Mouse (Mus musculus) neural tube, embryonic 14.5 days (tissue): ENCODE results near the gene Wdr6. TPM values are rescaled to one million over a fixed set of nuclear protein-coding genes. Genes with fewer than 3 reads are reported as not detected.
A peak's percentile ranks its signal among the peaks of the same experiment; 100 is the strongest.

Experiments
- ATAC-seq: fragments of 200-750 bp; cut with Nextera tagmentation; 2 replicates; pipeline ENCODE4 v1.8.0; 2017; ENCODE audit warnings: low read depth, mild to moderate bottlenecking, moderate TSS enrichment, moderate library complexity
- H3K27ac ChIP-seq: fragments of 300-500 bp; sonication (generic); 2 replicates; pipeline ENCODE4 v1.5.1; 2014; ENCODE audit warnings: low read depth, mild to moderate bottlenecking, control low read depth, low read length, moderate library complexity, mixed read lengths
- H3K27me3 ChIP-seq: fragments of 300-500 bp; sonication (generic); 2 replicates; pipeline ENCODE4 v1.6.1; 2014; ENCODE audit warnings: low read length; ENCODE audit not compliant: control insufficient read depth, insufficient read depth
- H3K36me3 ChIP-seq: fragments of 300-500 bp; sonication (generic); 2 replicates; pipeline ENCODE4 v1.6.1; 2014; ENCODE audit warnings: low read length, mixed read lengths; ENCODE audit not compliant: control insufficient read depth, insufficient read depth
- H3K4me1 ChIP-seq: fragments of 300-500 bp; sonication (generic); 2 replicates; pipeline ENCODE4 v1.6.1; 2014; ENCODE audit warnings: low read length; ENCODE audit not compliant: control insufficient read depth, insufficient read depth
- H3K4me2 ChIP-seq: fragments of 300-500 bp; sonication (generic); 2 replicates; pipeline ENCODE4 v1.6.1; 2014; ENCODE audit warnings: mild to moderate bottlenecking, low read depth, low read length, control low read depth
- H3K4me3 ChIP-seq: fragments of 300-500 bp; sonication (generic); 2 replicates; pipeline ENCODE4 v1.5.1; 2014; ENCODE audit warnings: low read depth, low read length, control low read depth, mixed read lengths
- H3K9ac ChIP-seq: fragments of 300-500 bp; sonication (generic); replicated peaks from 2 replicates; pipeline ENCODE4 v1.6.1; 2014; ENCODE audit warnings: low read depth, mild to moderate bottlenecking, control low read depth, low read length, mixed read lengths
- H3K9me3 ChIP-seq: fragments of 300-500 bp; sonication (generic); 2 replicates; pipeline ENCODE4 v1.6.1; 2016; ENCODE audit warnings: low read length; ENCODE audit not compliant: control insufficient read depth
- WGBS: fragments of 180-500 bp; shearing (Covaris S2); extraction: QIAGEN DNeasy Blood & Tissue Kit; methylation state at CpG from one replicate; pipeline ENCODE4 v1.1.7; 2014; 5-methylcytosine and 5-hydroxymethylcytosine counted together
- polyA plus RNA-seq: library from polyadenylated mRNA; unstranded; fragments of >200 nt; fragmentation: Nextera tagmentation; extraction: Ambion mirVana; gene quantifications from 2 replicates; pipeline ENCODE4 v1.2.1, GENCODE M21; 2014

The Wdr6 gene
- polyA plus RNA-seq, 1 experiment from 2014 or later = 206 TPM

DNA sequence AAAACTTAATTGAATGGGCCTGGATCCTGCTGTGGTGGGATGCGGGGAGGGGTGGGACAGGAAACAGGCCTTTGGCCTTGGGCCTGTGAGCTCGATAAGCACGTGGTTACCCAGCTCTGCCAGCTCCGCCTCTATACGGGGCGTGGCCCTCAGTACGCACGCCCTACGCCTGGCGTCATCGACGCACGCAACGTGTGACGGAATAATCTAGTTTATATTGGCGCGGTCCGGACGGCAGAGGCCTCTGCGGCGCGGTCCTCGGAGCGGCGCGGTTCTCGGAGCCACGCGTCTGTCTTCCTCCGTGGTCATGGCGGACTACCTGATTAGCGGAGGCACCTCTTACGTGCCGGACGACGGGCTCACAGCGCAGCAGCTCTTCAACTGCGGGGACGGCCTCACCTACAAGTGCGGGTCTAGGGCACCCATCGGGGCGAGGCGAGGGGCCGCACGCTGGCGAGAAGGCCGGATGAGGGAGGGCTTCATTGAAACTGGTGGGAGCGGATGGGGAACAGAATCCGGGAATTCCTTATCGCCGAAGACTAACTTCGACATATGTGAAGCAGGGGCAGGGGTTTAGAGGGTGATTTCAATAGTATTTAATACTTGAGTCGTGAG is 18.2 kb downstream of the Wdr6 start, which contains the start of gene Impdh2:
Impdh2 (plus strand) TSS at position 60 of the 615 bp plus-strand sequence.
- peak within 1 kb of the TSS; percentile 92 for H3K4me2 ChIP-seq
- peaks cover 46% of the 10 kb centered on the region for H3K36me3 ChIP-seq
- H3K9me3 ChIP-seq = no peaks in the 10 kb centered on the region
- H3K4me3 ChIP-seq = peak within 1 kb of the TSS; percentile 54
- ATAC-seq = peak; percentile 98
- peak within 1 kb of the TSS; percentile 74 for H3K27ac ChIP-seq
- H3K27me3 ChIP-seq = no peaks in the 10 kb centered on the region
- H3K4me1 ChIP-seq = no peaks in the 10 kb centered on the region; the same call in 1 of the 2 replicates
- under 1% methylated on average over 51 of the region's 53 CpGs for WGBS
- H3K9ac ChIP-seq = peak within 1 kb of the TSS; percentile 72

DNA sequence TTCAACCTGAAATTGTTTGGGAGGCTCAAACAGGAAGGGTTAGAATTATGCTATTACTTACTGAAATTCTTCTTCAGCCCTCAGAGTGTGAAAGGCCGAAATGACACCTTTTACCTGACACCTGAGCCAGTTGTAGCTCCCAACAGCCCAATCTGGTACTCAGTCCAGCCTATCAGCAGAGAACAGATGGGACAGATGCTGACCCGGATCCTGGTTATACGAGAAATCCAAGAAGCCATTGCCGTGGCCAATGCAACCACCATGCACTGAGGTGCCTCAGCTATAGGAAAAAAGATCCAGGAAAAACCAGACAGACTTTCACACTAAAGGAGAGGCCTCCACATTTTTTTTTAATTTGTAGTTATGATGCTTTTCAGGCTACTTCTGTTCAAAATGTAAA is 19.4 kb downstream of the Wdr6 start:
- no peak overlapping the region for H3K4me3 ChIP-seq
- H3K27me3 ChIP-seq = no peaks in the 10 kb centered on the region
- WGBS = 86% methylated on average over 4 of the region's 4 CpGs
- no peaks in the 10 kb centered on the region for H3K9me3 ChIP-seq
- no peak overlapping the region for H3K27ac ChIP-seq
- ATAC-seq = no peak
- H3K36me3 ChIP-seq = peaks cover 46% of the 10 kb centered on the region
- no peak overlapping the region for H3K9ac ChIP-seq
- H3K4me1 ChIP-seq = no peaks in the 10 kb centered on the region; the same call in 1 of the 2 replicates
- H3K4me2 ChIP-seq = no peak overlapping the region

DNA sequence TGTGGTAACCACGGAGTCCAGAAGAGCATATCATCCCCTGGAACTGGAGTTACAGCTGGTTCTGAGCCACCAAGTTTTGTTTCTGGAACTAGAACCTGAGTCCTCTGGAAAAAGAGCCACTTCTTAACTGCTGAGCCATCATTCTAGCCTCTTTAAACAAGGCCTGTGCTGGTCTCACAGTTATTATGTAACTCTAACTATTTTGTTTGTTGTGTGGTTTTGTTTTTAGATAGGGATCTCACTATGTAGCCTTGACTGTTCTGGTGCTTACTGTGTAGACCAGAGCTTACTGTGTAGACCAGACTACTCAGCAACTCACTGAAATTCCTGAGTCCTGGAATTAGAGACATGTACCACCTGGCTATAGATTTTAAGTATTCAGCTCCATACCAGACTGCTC is 31.7 kb downstream of the Wdr6 start:
- H3K4me1 ChIP-seq = no peaks in the 10 kb centered on the region
- no peak overlapping the region for H3K4me3 ChIP-seq
- H3K27me3 ChIP-seq = no peaks in the 10 kb centered on the region
- H3K9me3 ChIP-seq = no peaks in the 10 kb centered on the region
- no peak overlapping the region for H3K27ac ChIP-seq
- no peak for ATAC-seq
- H3K9ac ChIP-seq = no peak overlapping the region
- H3K4me2 ChIP-seq = no peak overlapping the region
- WGBS = 93% methylated on average over 1 of the region's 1 CpGs
- peaks cover 33% of the 10 kb centered on the region for H3K36me3 ChIP-seq

DNA sequence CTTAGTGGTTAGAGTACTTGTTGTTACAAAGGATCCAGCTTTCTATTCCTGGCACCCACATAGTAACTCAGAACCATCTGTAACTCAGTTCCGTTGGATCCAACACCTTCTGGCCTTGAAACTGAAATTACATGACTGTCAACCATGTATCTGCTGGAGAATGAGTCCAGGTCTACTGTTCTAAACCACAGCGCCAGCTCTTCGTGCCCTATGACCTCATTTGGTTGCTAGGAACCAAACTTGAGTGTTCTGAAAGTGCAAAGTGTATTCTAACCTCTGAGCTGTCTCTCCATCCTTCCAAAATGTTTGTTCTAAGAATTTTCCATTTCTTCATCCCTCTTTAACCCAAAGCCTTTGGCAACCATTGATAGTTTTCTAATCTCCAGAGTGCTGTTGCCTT is 32.6 kb downstream of the Wdr6 start:
- Histone ChIP-seq H3K9me3 (no peaks in the 10 kb centered on the region), H3K4me2 (no peak overlapping the region), H3K4me3 (no peak overlapping the region), H3K27me3 (no peaks in the 10 kb centered on the region), H3K4me1 (no peaks in the 10 kb centered on the region), H3K27ac (no peak overlapping the region), H3K9ac (no peak overlapping the region), H3K36me3 (peaks cover 35% of the 10 kb centered on the region)
- no peak for ATAC-seq
- WGBS = 98% methylated on average over 3 of the region's 3 CpGs

DNA sequence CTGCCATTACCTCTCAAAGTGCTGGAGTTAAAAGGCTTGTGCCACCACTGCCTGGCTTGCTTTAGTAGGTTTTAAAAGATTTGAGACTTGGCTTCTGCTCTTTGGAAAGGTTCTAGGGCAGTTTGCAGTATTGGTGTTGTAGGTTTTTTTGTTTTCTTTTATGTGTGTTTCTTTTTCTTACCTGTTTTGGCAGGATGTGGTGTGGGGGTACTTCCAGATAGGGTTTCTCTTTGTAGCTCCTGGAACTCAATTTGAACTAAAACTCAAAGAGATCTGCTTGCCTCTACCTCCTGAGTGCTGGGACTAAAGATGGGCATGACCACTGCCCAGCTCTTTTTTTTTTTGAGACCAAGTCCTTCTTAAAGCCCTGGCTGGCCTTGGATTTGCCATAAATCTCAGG is 37.7 kb downstream of the Wdr6 start:
- H3K4me1 ChIP-seq = no peaks in the 10 kb centered on the region
- H3K27me3 ChIP-seq = no peaks in the 10 kb centered on the region
- H3K27ac ChIP-seq = no peak overlapping the region
- peaks cover 43% of the 10 kb centered on the region for H3K36me3 ChIP-seq
- H3K9me3 ChIP-seq = no peaks in the 10 kb centered on the region
- no peak overlapping the region for H3K9ac ChIP-seq
- H3K4me3 ChIP-seq = no peak overlapping the region
- ATAC-seq = no peak
- no peak overlapping the region for H3K4me2 ChIP-seq

DNA sequence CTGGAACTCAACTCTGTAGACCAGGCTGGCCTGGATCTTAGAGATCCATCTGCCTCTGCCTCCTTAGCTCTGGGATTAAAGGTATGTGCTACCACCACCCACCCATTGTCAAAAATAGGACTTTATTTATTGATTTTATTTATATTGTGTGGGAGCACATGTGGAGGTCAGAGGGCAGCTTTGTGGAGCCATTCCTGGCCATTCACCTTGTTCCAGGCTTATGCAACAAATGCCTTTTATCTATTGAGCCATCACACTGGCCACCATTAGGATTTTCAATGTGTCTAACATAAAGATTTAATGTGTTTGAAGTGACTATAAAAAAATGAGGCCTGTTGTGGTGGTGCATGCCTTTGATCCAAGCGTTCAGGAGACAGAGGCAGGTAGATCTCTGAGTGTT is 47.0 kb downstream of the Wdr6 start:
- Histone ChIP-seq H3K4me1 (no peaks in the 10 kb centered on the region), H3K4me3 (no peak overlapping the region), H3K4me2 (no peak overlapping the region), H3K9me3 (no peaks in the 10 kb centered on the region), H3K27ac (no peak overlapping the region), H3K27me3 (no peaks in the 10 kb centered on the region), H3K36me3 (peaks cover 69% of the 10 kb centered on the region), H3K9ac (no peak overlapping the region)
- 98% methylated on average over 1 of the region's 1 CpGs for WGBS
- no peak for ATAC-seq

DNA sequence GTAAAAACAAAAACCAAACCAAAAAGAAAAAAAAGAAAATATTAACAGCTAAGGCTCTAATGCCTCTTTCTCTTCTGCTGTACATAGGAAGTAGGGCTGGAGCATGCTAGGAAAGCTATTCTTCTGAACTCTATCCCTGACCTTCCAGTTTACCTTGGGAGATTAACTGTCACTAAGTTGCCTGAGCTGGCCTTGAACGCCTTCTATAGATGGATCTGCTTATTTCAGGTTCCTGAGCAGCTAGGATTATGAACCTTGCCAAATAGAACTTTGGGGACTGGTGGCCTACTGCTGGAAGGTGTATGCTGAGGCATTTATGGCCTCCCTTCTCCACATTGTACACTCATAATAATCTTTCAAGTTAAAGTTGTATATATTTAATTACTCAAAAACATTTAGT is 47.6 kb downstream of the Wdr6 start:
- no peak overlapping the region for H3K4me3 ChIP-seq
- no peak overlapping the region for H3K4me2 ChIP-seq
- H3K9me3 ChIP-seq = no peaks in the 10 kb centered on the region
- H3K4me1 ChIP-seq = no peaks in the 10 kb centered on the region
- H3K27ac ChIP-seq = no peak overlapping the region
- H3K36me3 ChIP-seq = peaks cover 64% of the 10 kb centered on the region
- no peak overlapping the region for H3K9ac ChIP-seq
- ATAC-seq = no peak
- H3K27me3 ChIP-seq = no peaks in the 10 kb centered on the region
- 100% methylated on average over 1 of the region's 1 CpGs for WGBS

DNA sequence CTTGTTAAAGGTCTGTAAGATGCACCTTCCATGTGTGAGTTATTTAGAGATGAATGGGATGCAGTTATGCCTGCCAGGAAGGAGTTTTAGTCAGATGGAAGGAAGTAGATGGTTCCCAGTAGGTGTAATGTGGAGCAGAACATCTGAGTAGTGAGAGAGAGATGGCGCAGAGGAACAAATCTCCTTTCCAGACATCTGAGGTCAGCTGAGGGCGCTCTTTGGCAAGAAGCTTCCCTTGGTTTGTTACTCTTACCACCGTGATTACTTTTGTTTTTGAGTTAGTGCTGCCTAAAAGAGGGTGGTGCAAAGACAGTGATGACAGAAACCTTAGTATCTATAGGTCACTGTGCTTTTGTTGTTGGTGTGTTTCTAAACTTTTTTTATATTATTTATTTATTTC is 53.1 kb downstream of the Wdr6 start:
- Histone ChIP-seq H3K27me3 (no peaks in the 10 kb centered on the region), H3K27ac (no peak overlapping the region), H3K36me3 (peaks cover 20% of the 10 kb centered on the region), H3K4me1 (peaks cover 1% of the 10 kb centered on the region; the same call in 1 of the 2 replicates), H3K4me2 (no peak overlapping the region), H3K9me3 (no peaks in the 10 kb centered on the region), H3K9ac (no peak overlapping the region), H3K4me3 (no peak overlapping the region)
- 86% methylated on average over 3 of the region's 3 CpGs for WGBS
- ATAC-seq = no peak

DNA sequence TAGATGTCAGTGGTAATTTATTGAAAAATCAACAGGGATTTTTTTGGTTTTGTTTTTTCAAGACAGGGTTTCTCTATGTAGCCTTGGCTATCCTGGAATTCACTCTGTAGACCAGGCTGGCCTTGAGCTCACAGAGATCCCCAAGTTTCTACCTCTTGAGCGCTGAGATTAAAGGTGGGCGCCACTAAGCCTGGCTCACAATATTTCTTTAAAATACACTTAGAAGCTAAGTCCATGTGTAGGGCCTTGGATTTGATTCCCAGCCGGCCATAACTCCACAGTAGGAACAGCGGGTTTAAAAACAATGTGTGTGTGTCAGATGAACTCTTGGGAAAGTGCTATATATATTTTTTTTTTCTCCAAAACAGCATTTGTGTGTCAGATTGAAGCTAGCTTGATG is 55.2 kb downstream of the Wdr6 start:
- Histone ChIP-seq H3K4me2 (no peak overlapping the region), H3K36me3 (peaks cover under 1% of the 10 kb centered on the region; the same call in 1 of the 2 replicates), H3K9me3 (no peaks in the 10 kb centered on the region), H3K4me1 (peaks cover 17% of the 10 kb centered on the region), H3K27me3 (no peaks in the 10 kb centered on the region), H3K27ac (no peak overlapping the region), H3K9ac (no peak overlapping the region), H3K4me3 (no peak overlapping the region)
- ATAC-seq = no peak
- WGBS = 97% methylated on average over 4 of the region's 4 CpGs
